Mouse (Mus musculus) C3H10T1/2 (cell line): Measurements from ENCODE around the gene Ddx19a. TPM values are rescaled to one million over a fixed set of nuclear protein-coding genes. Genes with fewer than 3 reads are reported as not detected.

Source experiments
- polyA plus RNA-seq, 2 experiments: library from polyadenylated mRNA; unstranded; fragments of >200 nt; fragmentation: generic; extraction: Trizol; gene quantifications; one replicate each; pipeline ENCODE4 v1.2.1; 2012; ENCODE audit warnings: missing spikeins in 2 of 2

Ddx19a gene
- polyA plus RNA-seq = 10 to 100 TPM in 1 of 2 experiments, 1 to 10 TPM in 1; 9.3 to 26.4 TPM

GRCm38 (mm10) chr8:110997547-110998531 lies at the start of gene Ddx19a:
Gene Ddx19a (minus strand): TSS chr8:110997800.

GRCm38 (mm10) chr8:111032916-111033315 lies 35.3 kb upstream of the Ddx19a start, which contains the start of gene Aars:
Gene Aars (plus strand): TSS chr8:111033144.

GRCm38 (mm10) chr8:111031572-111031971 lies 34.0 kb upstream of the Ddx19a start, which contains the start of gene Ddx19b:
Gene Ddx19b (minus strand): TSS chr8:111031751.

Other genes starting within 250 kb of the Ddx19a start
- gene Il34, start 191.9 kb downstream of the Ddx19a start, polyA plus RNA-seq = 10 to 100 TPM; 11.1 to 18.7 TPM
- gene Cog4, start 151.2 kb downstream of the Ddx19a start, polyA plus RNA-seq = 10 to 100 TPM; 18.5 to 60.2 TPM
- gene Sf3b3, start 151.0 kb downstream of the Ddx19a start, polyA plus RNA-seq = 10 to 100 TPM; 32.7 to 63.3 TPM
- gene Fuk, start 95.3 kb downstream of the Ddx19a start, polyA plus RNA-seq = 1 to 10 TPM; 2.7 to 7.0 TPM
- 10 to 100 TPM; 12.0 to 53.1 TPM for gene St3gal2, start 77.9 kb downstream of the Ddx19a start, polyA plus RNA-seq
- not detected for gene Ddx19b, start 34.0 kb upstream of the Ddx19a start, polyA plus RNA-seq
- gene Aars, start 35.3 kb upstream of the Ddx19a start, polyA plus RNA-seq = 10 to 100 TPM; 56.0 to 69.0 TPM
- 10 to 100 TPM in 1 of 2 experiments, not detected in 1; 19.3 TPM for gene Exosc6, start 58.5 kb upstream of the Ddx19a start, polyA plus RNA-seq
- gene Clec18a, start 94.6 kb upstream of the Ddx19a start, polyA plus RNA-seq = under 1 TPM in 1 of 2 experiments, not detected in 1; 0.02 TPM
- 1 to 10 TPM in 1 of 2 experiments, under 1 TPM in 1; 0.19 to 2.5 TPM for gene Pdpr, start 96.8 kb upstream of the Ddx19a start, polyA plus RNA-seq